Mouse (Mus musculus) heart, postnatal 0 days (tissue): ENCODE results near the gene Naa60.

Source experiments
- CTCF ChIP-seq: IDR thresholded peaks from 2 replicates; pipeline ENCODE4 v1.5.1; 2016; ENCODE audit warnings: antibody characterized with exemption, control low read depth, low read depth
- EP300 ChIP-seq: IDR thresholded peaks from 2 replicates; pipeline ENCODE4 v1.6.1; 2016; ENCODE audit warnings: antibody characterized with exemption, low read depth

DNA sequence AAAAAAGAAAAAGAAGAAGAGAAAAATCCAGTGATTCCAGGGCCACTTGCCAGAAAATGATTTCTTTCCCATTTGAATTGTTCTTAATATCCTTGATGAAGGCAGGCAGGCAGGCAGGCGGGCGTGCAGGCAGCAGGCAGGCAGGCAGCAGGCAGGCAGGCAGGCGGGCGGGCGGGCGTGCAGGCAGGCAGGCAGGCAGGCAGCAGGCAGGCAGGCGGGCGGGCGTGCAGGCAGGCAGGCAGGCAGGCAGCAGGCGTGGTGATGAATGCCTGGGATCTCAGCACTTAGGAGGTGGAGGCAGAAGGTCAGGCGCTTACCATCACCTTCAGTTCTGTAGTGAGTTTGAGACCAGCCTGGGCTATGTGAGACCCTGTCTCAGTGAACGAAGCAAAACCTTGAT, 19.6 kb upstream of the Naa60 start:
- no peak for TF ChIP-seq EP300
- TF ChIP-seq CTCF: no peak
